Mouse (Mus musculus): ENCODE measurements around the gene Atp11c. TPM values are rescaled to one million over a fixed set of nuclear protein-coding genes. Genes with fewer than 3 reads are reported as not detected.

The Atp11c gene
- total RNA-seq (2014; rRNA removed) (16.4 and 17.3 TPM in 2 replicates), polyA plus RNA-seq (2015; fragmentation: Nextera tagmentation; extraction: Ambion mirVana) (7.9 and 8.6 TPM in 2 replicates)

- ATAC-seq = no peak
- Histone ChIP-seq H3K4me3 (ENCODE audit: low read length) (no peak within 1 kb of the TSS), H3K36me3 (ENCODE audit: insufficient read depth, low read length) (no peaks in the 10 kb centered on the region), H3K9ac (replicated peaks; ENCODE audit: low read length) (no peak within 1 kb of the TSS), H3K27me3 (ENCODE audit: insufficient read depth, low read length) (no peaks in the 10 kb centered on the region), H3K27ac (no peak within 1 kb of the TSS), H3K4me1 (ENCODE audit: insufficient read depth, low read length) (no peaks in the 10 kb centered on the region), H3K4me2 (ENCODE audit: low read depth, low read length) (no peak within 1 kb of the TSS), H3K9me3 (ENCODE audit: low read length) (no peaks in the 10 kb centered on the region)
- no peak for DNase-seq (ENCODE audit: low spot score)
- TF ChIP-seq CTCF (IDR thresholded peaks at IDR 0.05; ENCODE audit: low read depth) = no peak
- 81% methylated on average over 2 of the region's 2 CpGs for WGBS
Measured at GRCm38 (mm10) chrX:60592598-60592997, at the start of gene Atp11c. Atp11c (minus strand) TSS chrX:60592698.

DNA sequence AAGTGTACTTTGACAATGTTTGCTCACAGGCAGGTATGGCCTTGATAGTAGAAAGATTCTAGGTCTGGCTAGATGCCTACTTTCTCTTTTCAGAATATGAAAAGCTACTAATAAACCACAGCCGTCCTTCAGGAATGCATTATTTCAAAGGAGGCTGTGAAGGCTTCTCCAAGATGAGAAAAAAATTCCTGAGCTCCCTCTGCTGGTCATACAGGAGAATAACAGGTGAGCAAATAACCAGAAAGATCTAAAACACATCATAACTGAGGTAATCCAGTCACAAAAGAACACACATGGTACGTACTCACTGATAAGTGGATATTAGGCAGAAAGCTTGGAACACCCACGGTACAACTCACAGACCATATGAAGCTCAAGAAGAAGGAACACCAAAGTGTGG, 16.7 kb upstream of the Atp11c start:
- Histone ChIP-seq H3K36me3 (ENCODE audit: insufficient read depth, low read length) (no peaks in the 10 kb centered on the region), H3K27ac (no peak overlapping the region), H3K9ac (replicated peaks; ENCODE audit: low read length) (no peak overlapping the region), H3K4me1 (ENCODE audit: insufficient read depth, low read length) (no peaks in the 10 kb centered on the region), H3K4me3 (ENCODE audit: low read length) (no peak overlapping the region), H3K9me3 (ENCODE audit: low read length) (no peaks in the 10 kb centered on the region), H3K4me2 (ENCODE audit: low read depth, low read length) (no peak overlapping the region), H3K27me3 (ENCODE audit: insufficient read depth, low read length) (no peaks in the 10 kb centered on the region)
- 46% methylated on average over 3 of the region's 3 CpGs for WGBS
- ATAC-seq (no peak), DNase-seq (ENCODE audit: low spot score) (peak; percentile 51)
- peak; percentile 65 for TF ChIP-seq CTCF (IDR thresholded peaks at IDR 0.05; ENCODE audit: low read depth)

DNA sequence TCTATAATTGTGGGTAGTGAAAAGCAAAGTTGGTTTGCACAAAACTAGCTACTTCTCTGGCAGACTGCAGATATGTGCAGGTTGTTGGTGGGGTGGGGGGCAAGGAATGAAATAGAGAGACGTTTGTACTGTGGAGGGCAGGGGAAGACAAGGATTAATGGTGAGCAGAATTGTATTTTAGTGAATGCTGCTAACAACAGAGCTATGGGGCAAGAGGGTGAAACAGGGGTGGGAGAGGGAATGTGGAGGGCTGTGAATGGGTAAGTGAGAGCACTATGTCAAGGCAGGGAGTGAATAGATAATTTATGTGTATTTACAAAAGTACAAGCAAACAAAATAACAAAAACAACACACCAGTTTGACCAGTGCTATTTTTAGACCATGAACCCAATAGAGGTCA, 22.0 kb downstream of the Atp11c start:
- ATAC-seq (no peak), DNase-seq (ENCODE audit: low spot score) (no peak)
- no peaks in the 10 kb centered on the region for H3K9me3 ChIP-seq (ENCODE audit: low read length)
- no peak for TF ChIP-seq CTCF (IDR thresholded peaks at IDR 0.05; ENCODE audit: low read depth)
- 42% methylated on average over 1 of the region's 1 CpGs for WGBS
- H3K27ac ChIP-seq = no peak overlapping the region
- no peaks in the 10 kb centered on the region for H3K4me1 ChIP-seq (ENCODE audit: insufficient read depth, low read length)
- H3K9ac ChIP-seq (replicated peaks; ENCODE audit: low read length) = no peak overlapping the region
- H3K4me2 ChIP-seq (ENCODE audit: low read depth, low read length) = no peak overlapping the region
- H3K4me3 ChIP-seq (ENCODE audit: low read length) = no peak overlapping the region
- no peaks in the 10 kb centered on the region for H3K36me3 ChIP-seq (ENCODE audit: insufficient read depth, low read length)
- no peaks in the 10 kb centered on the region for H3K27me3 ChIP-seq (ENCODE audit: insufficient read depth, low read length)

GRCm38 (mm10) chrX:60569047-60569446, 23.5 kb downstream of the Atp11c start:
- Histone ChIP-seq H3K9me3 (ENCODE audit: low read length) (no peaks in the 10 kb centered on the region), H3K27ac (no peak overlapping the region), H3K9ac (replicated peaks; ENCODE audit: low read length) (no peak overlapping the region), H3K4me3 (ENCODE audit: low read length) (no peak overlapping the region), H3K36me3 (ENCODE audit: insufficient read depth, low read length) (no peaks in the 10 kb centered on the region), H3K27me3 (ENCODE audit: insufficient read depth, low read length) (no peaks in the 10 kb centered on the region), H3K4me2 (ENCODE audit: low read depth, low read length) (no peak overlapping the region), H3K4me1 (ENCODE audit: insufficient read depth, low read length) (no peaks in the 10 kb centered on the region)
- no peak for TF ChIP-seq CTCF (IDR thresholded peaks at IDR 0.05; ENCODE audit: low read depth)
- ATAC-seq = no peak
- no peak for DNase-seq (ENCODE audit: low spot score)

- H3K4me1 ChIP-seq (ENCODE audit: insufficient read depth, low read length) = no peaks in the 10 kb centered on the region
- ATAC-seq (no peak), DNase-seq (ENCODE audit: low spot score) (no peak)
- H3K9me3 ChIP-seq (ENCODE audit: low read length) = no peaks in the 10 kb centered on the region
- TF ChIP-seq CTCF (IDR thresholded peaks at IDR 0.05; ENCODE audit: low read depth) = no peak
- H3K27me3 ChIP-seq (ENCODE audit: insufficient read depth, low read length) = no peaks in the 10 kb centered on the region
- H3K27ac ChIP-seq = no peak overlapping the region
- no peaks in the 10 kb centered on the region for H3K36me3 ChIP-seq (ENCODE audit: insufficient read depth, low read length)
- 33% methylated on average over 4 of the region's 4 CpGs for WGBS
- H3K9ac ChIP-seq (replicated peaks; ENCODE audit: low read length) = no peak overlapping the region
- H3K4me2 ChIP-seq (ENCODE audit: low read depth, low read length) = no peak overlapping the region
- H3K4me3 ChIP-seq (ENCODE audit: low read length) = no peak overlapping the region
Measured at GRCm38 (mm10) chrX:60555242-60555641, 37.3 kb downstream of the Atp11c start.

GRCm38 (mm10) chrX:60547444-60548304, 44.8 kb downstream of the Atp11c start:
- Histone ChIP-seq H3K9me3 (ENCODE audit: low read length) (no peaks in the 10 kb centered on the region), H3K4me3 (ENCODE audit: low read length) (peak overlapping the region; percentile 54), H3K4me2 (ENCODE audit: low read depth, low read length) (peak overlapping the region; percentile 57), H3K27ac (peak overlapping the region; percentile 78), H3K4me1 (ENCODE audit: insufficient read depth, low read length) (no peaks in the 10 kb centered on the region), H3K27me3 (ENCODE audit: insufficient read depth, low read length) (no peaks in the 10 kb centered on the region), H3K9ac (replicated peaks; ENCODE audit: low read length) (peak overlapping the region; percentile 65), H3K36me3 (ENCODE audit: insufficient read depth, low read length) (no peaks in the 10 kb centered on the region)
- 29% methylated on average over 65 of the region's 113 CpGs for WGBS
- TF ChIP-seq CTCF (IDR thresholded peaks at IDR 0.05; ENCODE audit: low read depth) = no peak
- ATAC-seq (peak; percentile 90), DNase-seq (ENCODE audit: low spot score) (peak; percentile 57)

- TF ChIP-seq CTCF (IDR thresholded peaks at IDR 0.05; ENCODE audit: low read depth) = no peak
- peak; percentile 24 for ATAC-seq
- Histone ChIP-seq H3K27me3 (ENCODE audit: insufficient read depth, low read length) (no peaks in the 10 kb centered on the region), H3K9ac (replicated peaks; ENCODE audit: low read length) (peak overlapping the region; percentile 65), H3K4me3 (ENCODE audit: low read length) (peak overlapping the region; percentile 54), H3K36me3 (ENCODE audit: insufficient read depth, low read length) (no peaks in the 10 kb centered on the region), H3K4me1 (ENCODE audit: insufficient read depth, low read length) (no peaks in the 10 kb centered on the region), H3K9me3 (ENCODE audit: low read length) (no peaks in the 10 kb centered on the region), H3K4me2 (ENCODE audit: low read depth, low read length) (peak overlapping the region; percentile 57), H3K27ac (peak overlapping the region; percentile 78; the same call in 1 of the 2 replicates)
- DNase-seq (ENCODE audit: low spot score) = no peak
- 40% methylated on average over 16 of the region's 16 CpGs for WGBS
Measured at GRCm38 (mm10) chrX:60547098-60547443, 45.4 kb downstream of the Atp11c start.
